ENCODE assay signal across 9 mouse cellular contexts in the genomic region with DNA sequence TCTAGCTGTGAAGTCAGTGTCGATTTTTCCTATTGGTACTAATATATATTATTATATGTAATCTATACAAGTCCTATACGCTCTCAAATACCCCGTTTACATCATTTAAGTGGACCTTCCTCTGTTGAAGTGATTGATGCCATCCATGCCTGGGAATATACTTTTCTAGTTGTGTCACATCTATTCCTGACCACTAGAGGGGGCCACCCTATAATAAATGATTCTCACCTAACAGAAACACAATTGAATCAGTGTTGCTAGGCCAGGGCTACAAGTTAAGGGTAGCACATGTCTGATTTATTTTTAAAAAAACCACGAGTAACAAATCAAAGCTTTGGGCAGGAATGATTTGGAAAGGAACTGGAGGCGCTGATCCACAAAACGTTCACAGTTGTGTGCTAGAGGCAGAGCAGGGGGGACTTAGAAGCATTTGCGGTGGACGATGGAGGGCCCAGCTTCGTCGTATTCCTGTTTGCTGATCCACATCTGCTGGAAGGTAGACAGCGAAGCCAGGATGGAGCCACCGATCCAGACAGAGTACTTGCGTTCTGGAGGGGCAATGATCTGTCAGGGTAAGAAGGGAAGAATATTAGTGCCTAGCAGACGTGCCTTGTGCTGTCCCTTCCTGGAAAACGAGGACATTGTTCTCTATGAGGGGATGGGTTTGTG. TPM values are rescaled to one million over a fixed set of nuclear protein-coding genes. Genes with fewer than 3 reads are reported as not detected.
DNase-seq lines count a peak whose midpoint lies in the region; ATAC-seq and TF ChIP-seq lines count a peak whose summit lies in the region.
"Had no signal": no experiment of that assay in that cellular context is flagged by ENCODE, and none has a peak within 500 bp of the region (broad histone marks: within the 10 kb centered on the region; RNA-seq: fewer than 3 reads in every experiment).

No protein-coding gene starts in this region.

- intact Hi-C loops in gastrocnemius, adult 2 months (cut with DNase I): loop anchor here (5.0 kb wide), 3 partner anchors 91 to 396 kb away; no protein-coding TSS in a partner anchor
- intact Hi-C loops in left cerebral cortex, postnatal 10 days (cut with DNase I): loop anchor here (5.0 to 10.0 kb wide), 6 partner anchors 41 to 533 kb away; a partner anchor contains a TSS

- H3K36me3 ChIP-seq in midbrain, embryonic 12.5 days: no peaks in the 10 kb centered on the region
- no peaks in the 10 kb centered on the region for H3K36me3 ChIP-seq in midbrain, embryonic 15.5 days (replicated peaks)
- H3K36me3 ChIP-seq in neural tube, embryonic 13.5 days: 0 out of 2 replicates have a peak, but pooled peaks cover 4% of the 10 kb centered on the region

- no peak overlapping the region for H3K27ac ChIP-seq in gastrocnemius, adult 2 months
- no peak overlapping the region for H3K27ac ChIP-seq in midbrain, embryonic 12.5 days (replicated peaks)
- no peak overlapping the region for H3K27ac ChIP-seq in midbrain, embryonic 15.5 days
- H3K27ac ChIP-seq in embryonic fibroblast, embryonic 13.5 days (ENCODE audit: insufficient read depth, low read length): no peak overlapping the region
- no peak overlapping the region for H3K27ac ChIP-seq in neural tube, embryonic 13.5 days (replicated peaks)

- no peak overlapping the region for H3K4me2 ChIP-seq in midbrain, embryonic 12.5 days (replicated peaks)
- no peak overlapping the region for H3K4me2 ChIP-seq in midbrain, embryonic 15.5 days
- H3K4me2 ChIP-seq in neural tube, embryonic 13.5 days: no peak overlapping the region

- TF ChIP-seq CTCF in gastrocnemius, adult 2 months (IDR thresholded peaks at IDR 0.05): peak; percentile 75
- TF ChIP-seq CTCF in embryonic fibroblast, embryonic 13.5 days (IDR thresholded peaks at IDR 0.05; ENCODE audit: borderline replicate concordance, insufficient read depth, low read length): no peak

- no peaks in the 10 kb centered on the region for H3K4me1 ChIP-seq in midbrain, embryonic 12.5 days
- no peaks in the 10 kb centered on the region for H3K4me1 ChIP-seq in midbrain, embryonic 15.5 days
- H3K4me1 ChIP-seq in embryonic fibroblast, embryonic 13.5 days (ENCODE audit: control insufficient read depth, insufficient read depth, low read length): no peaks in the 10 kb centered on the region
- no peaks in the 10 kb centered on the region for H3K4me1 ChIP-seq in neural tube, embryonic 13.5 days (replicated peaks)

- WGBS in midbrain, embryonic 12.5 days: 64% methylated on average over 15 of the region's 15 CpGs
- WGBS in midbrain, embryonic 15.5 days: 68% methylated on average over 15 of the region's 15 CpGs
- 71% methylated on average over 15 of the region's 15 CpGs for WGBS in neural tube, embryonic 13.5 days

- no peaks in the 10 kb centered on the region; the same call in 1 of the 2 replicates for H3K27me3 ChIP-seq in midbrain, embryonic 12.5 days
- H3K27me3 ChIP-seq in midbrain, embryonic 15.5 days (replicated peaks): no peaks in the 10 kb centered on the region
- no peaks in the 10 kb centered on the region for H3K27me3 ChIP-seq in neural tube, embryonic 13.5 days

- no peak overlapping the region for H3K9ac ChIP-seq in midbrain, embryonic 12.5 days (replicated peaks)
- no peak overlapping the region for H3K9ac ChIP-seq in midbrain, embryonic 15.5 days
- no peak overlapping the region for H3K9ac ChIP-seq in neural tube, embryonic 13.5 days

- no peak overlapping the region for H3K4me3 ChIP-seq in gastrocnemius, adult 2 months
- H3K4me3 ChIP-seq in midbrain, embryonic 12.5 days: no peak overlapping the region
- H3K4me3 ChIP-seq in midbrain, embryonic 15.5 days: no peak overlapping the region
- H3K4me3 ChIP-seq in embryonic fibroblast, embryonic 13.5 days (ENCODE audit: insufficient read depth, low read length): no peak overlapping the region
- H3K4me3 ChIP-seq in neural tube, embryonic 13.5 days: no peak overlapping the region

- DNase-seq in gastrocnemius, adult 2 months: no peak
- no peak for DNase-seq in gastrocnemius, postnatal 25 days
- DNase-seq in left cerebral cortex, postnatal 10 days (ENCODE audit: extremely low spot score in 1 of 2, low spot score in 2 of 2): no peak
- DNase-seq in right cerebral cortex, postnatal 14 days: no peak

- TF ChIP-seq POLR2A in embryonic fibroblast, embryonic 13.5 days (IDR thresholded peaks at IDR 0.05; ENCODE audit: low read depth, low read length): peak; percentile 32; the same call in 1 of the 2 replicates

- no peaks in the 10 kb centered on the region for H3K9me3 ChIP-seq in midbrain, embryonic 12.5 days
- H3K9me3 ChIP-seq in midbrain, embryonic 15.5 days: no peaks in the 10 kb centered on the region
- no peaks in the 10 kb centered on the region for H3K9me3 ChIP-seq in neural tube, embryonic 13.5 days

- ATAC-seq in midbrain, embryonic 12.5 days (ENCODE audit: low FRiP score, low read depth): peak; percentile 41; the same call in 1 of the 2 replicates
- ATAC-seq in midbrain, embryonic 15.5 days (replicated peaks): no peak; the same call in 1 of the 2 replicates
- peak; percentile 29; the same call in 1 of the 2 replicates for ATAC-seq in neural tube, embryonic 13.5 days (ENCODE audit: low read depth)

RNA-seq across cellular contexts. Expression of a gene that starts 14.0 kb away (rescaled TPM):
- 10 to 100 TPM; 52.8 to 61.6 TPM for total RNA-seq in gastrocnemius, adult 2 months (2021)
- 100 to 1,000 TPM in 1 of 2 experiments, 10 to 100 TPM in 1; 66.9 to 129 TPM for total RNA-seq in gastrocnemius, postnatal 25 days (2021)
- polyA plus RNA-seq in midbrain, embryonic 12.5 days (2016; fragmentation: Nextera tagmentation; extraction: Ambion mirVana): 62.2 and 79.9 TPM in 2 replicates
- polyA plus RNA-seq in midbrain, embryonic 15.5 days (2015; fragmentation: Nextera tagmentation; extraction: Ambion mirVana): 12.0 and 13.4 TPM in 2 replicates
- 5,580 and 7,205 TPM in 2 replicates for polyA plus RNA-seq in embryonic fibroblast, embryonic 13.5 days (2011; ENCODE audit: insufficient read length, low read depth, missing spikeins)
- 28.1 and 52.1 TPM in 2 replicates for polyA plus RNA-seq in neural tube, embryonic 13.5 days (2015; fragmentation: Nextera tagmentation; extraction: Ambion mirVana)
- total RNA-seq in left cerebral cortex, postnatal 10 days (2021): 10 to 100 TPM; 17.0 to 17.1 TPM
- total RNA-seq: hematopoietic stem cell, adult 5-6 weeks had no signal

RNA-seq across cellular contexts. Expression of a gene that starts 49.1 kb away (rescaled TPM):
- total RNA-seq in gastrocnemius, adult 2 months (2021): 1 to 10 TPM; 4.0 to 5.8 TPM
- 1 to 10 TPM; 3.7 to 5.5 TPM for total RNA-seq in gastrocnemius, postnatal 25 days (2021)
- polyA plus RNA-seq in midbrain, embryonic 12.5 days (2016; fragmentation: Nextera tagmentation; extraction: Ambion mirVana): 0.65 and 0.82 TPM in 2 replicates
- polyA plus RNA-seq in midbrain, embryonic 15.5 days (2015; fragmentation: Nextera tagmentation; extraction: Ambion mirVana): 0.44 and 1.0 TPM in 2 replicates
- polyA plus RNA-seq in embryonic fibroblast, embryonic 13.5 days (2011; ENCODE audit: insufficient read length, low read depth, missing spikeins): 27.9 and 32.2 TPM in 2 replicates
- polyA plus RNA-seq in neural tube, embryonic 13.5 days (2015; fragmentation: Nextera tagmentation; extraction: Ambion mirVana): 1.0 and 1.3 TPM in 2 replicates
- under 1 TPM in 1 of 2 experiments, not detected in 1; 0.90 TPM for total RNA-seq in left cerebral cortex, postnatal 10 days (2021)

RNA-seq across cellular contexts. Expression of a gene that starts 49.4 kb away (rescaled TPM):
- total RNA-seq in gastrocnemius, adult 2 months (2021): under 1 TPM; 0.59 to 0.84 TPM
- total RNA-seq in gastrocnemius, postnatal 25 days (2021): 1 to 10 TPM in 1 of 2 experiments, under 1 TPM in 1; 0.61 to 1.2 TPM
- polyA plus RNA-seq in midbrain, embryonic 12.5 days (2016; fragmentation: Nextera tagmentation; extraction: Ambion mirVana): 2.7 and 3.0 TPM in 2 replicates
- polyA plus RNA-seq in midbrain, embryonic 15.5 days (2015; fragmentation: Nextera tagmentation; extraction: Ambion mirVana): 16.0 and 16.5 TPM in 2 replicates
- polyA plus RNA-seq in embryonic fibroblast, embryonic 13.5 days (2011; ENCODE audit: insufficient read length, low read depth, missing spikeins): 30.6 and 40.5 TPM in 2 replicates
- 12.7 and 16.7 TPM in 2 replicates for polyA plus RNA-seq in neural tube, embryonic 13.5 days (2015; fragmentation: Nextera tagmentation; extraction: Ambion mirVana)
- total RNA-seq in left cerebral cortex, postnatal 10 days (2021): 10 to 100 TPM; 16.9 to 18.2 TPM

Comparison
In these comparisons a context has a peak if more than half of its experiments do, and no peak if none do; other contexts are left out.
1. RNA of a gene that starts 14.0 kb away (polyA plus RNA-seq): 5,580 to 7,205 TPM in embryonic fibroblast, embryonic 13.5 days; 62.2 to 79.9 TPM in midbrain, embryonic 12.5 days, 28.1 to 52.1 TPM in neural tube, embryonic 13.5 days and 12.0 to 13.4 TPM in midbrain, embryonic 15.5 days; every median in the first group is over 10 times any median in the second.
2. RNA of a gene that starts 49.1 kb away (polyA plus RNA-seq): 27.9 to 32.2 TPM in embryonic fibroblast, embryonic 13.5 days; 1.0 to 1.3 TPM in neural tube, embryonic 13.5 days, 0.65 to 0.82 TPM in midbrain, embryonic 12.5 days and 0.44 to 1.0 TPM in midbrain, embryonic 15.5 days; every median in the first group is over 10 times any median in the second.